Mouse (Mus musculus) layer of hippocampus, postnatal 25 days (tissue): ENCODE measurements around the gene Cntnap2. TPM values are rescaled to one million over a fixed set of nuclear protein-coding genes. Genes with fewer than 3 reads are reported as not detected.
A peak's percentile ranks its signal among the peaks of the same experiment; 100 is the strongest.

ENCODE experiments used
- DNase-seq, 2 experiments: peaks; one replicate each; pipeline ENCODE4 v3.0.0; 2022; ENCODE audit warnings: mixed read lengths in 2 of 2, low spot score in 1 of 2; ENCODE audit errors: extremely low spot score in 1 of 2
- total RNA-seq, 2 experiments: library from RNA; stranded (reverse); gene quantifications; 2 replicates each; pipeline ENCODE4 v1.2.3; 2021

The Cntnap2 gene
- total RNA-seq, 2 experiments from 2014 or later = 125 to 139 TPM

GRCm38 (mm10) chr6:46575055-46575454, 1515.9 kb downstream of the Cntnap2 start:
- DNase-seq = no peak

- no peak for DNase-seq
These were observed 1553.2 kb downstream of the Cntnap2 start for GRCm38 (mm10) chr6:46612365-46612764.

GRCm38 (mm10) chr6:46612872-46613271, 1553.7 kb downstream of the Cntnap2 start:
- no peak for DNase-seq

- DNase-seq = no peak
These were observed 1609.9 kb downstream of the Cntnap2 start for GRCm38 (mm10) chr6:46669018-46669417.

GRCm38 (mm10) chr6:46675081-46675480, 1615.9 kb downstream of the Cntnap2 start:
- no peak for DNase-seq

GRCm38 (mm10) chr6:46675621-46676020, 1616.5 kb downstream of the Cntnap2 start:
- no peak for DNase-seq

- DNase-seq = no peak
These were observed 1637.0 kb downstream of the Cntnap2 start for GRCm38 (mm10) chr6:46696187-46696586.

GRCm38 (mm10) chr6:46699343-46699742, 1640.2 kb downstream of the Cntnap2 start:
- no peak for DNase-seq

GRCm38 (mm10) chr6:46704293-46705170, 1645.4 kb downstream of the Cntnap2 start:
- peak; percentile 11 to 50 for DNase-seq

- DNase-seq = peak in 1 of 2 experiments; percentile 10
These were observed 1646.8 kb downstream of the Cntnap2 start for GRCm38 (mm10) chr6:46705926-46706325.

GRCm38 (mm10) chr6:46716576-46716975, 1657.4 kb downstream of the Cntnap2 start:
- DNase-seq = no peak

GRCm38 (mm10) chr6:46733794-46734193, 1674.6 kb downstream of the Cntnap2 start:
- no peak for DNase-seq

GRCm38 (mm10) chr6:46748448-46748847, 1689.3 kb downstream of the Cntnap2 start:
- no peak for DNase-seq

- DNase-seq = no peak
These were observed 1704.3 kb downstream of the Cntnap2 start for GRCm38 (mm10) chr6:46763481-46763880.

- no peak for DNase-seq
These were observed 1715.4 kb downstream of the Cntnap2 start for GRCm38 (mm10) chr6:46774529-46774928.

- DNase-seq = peak in 1 of 2 experiments; percentile 8
These were observed 1743.3 kb downstream of the Cntnap2 start for GRCm38 (mm10) chr6:46802264-46803110.

GRCm38 (mm10) chr6:46856635-46857034, 1797.5 kb downstream of the Cntnap2 start:
- no peak for DNase-seq

GRCm38 (mm10) chr6:46861076-46861475, 1801.9 kb downstream of the Cntnap2 start:
- DNase-seq = no peak

GRCm38 (mm10) chr6:46866317-46866716, 1807.2 kb downstream of the Cntnap2 start:
- DNase-seq = no peak

GRCm38 (mm10) chr6:46886230-46886629, 1827.1 kb downstream of the Cntnap2 start:
- no peak for DNase-seq

- no peak for DNase-seq
These were observed 1850.0 kb downstream of the Cntnap2 start for GRCm38 (mm10) chr6:46909167-46909566.
